Mouse (Mus musculus) monocyte, adult 5-6 weeks (primary cell): ENCODE measurements at regions not wholly inside any gene's neighbourhood (a gene's known extent, or its start where the extent isn't known, plus 50 kb on each side); places are given as distances from the start of the nearest gene placed in this dataset.

Source experiments
- ATAC-seq: fragments of 153-309, 156-312 bp; replicated peaks from 2 replicates; pipeline ENCODE4 v1.8.0; 2017; ENCODE audit warnings: mild to moderate bottlenecking; ENCODE audit not compliant: low TSS enrichment, insufficient number of reproducible peaks, severe bottlenecking, poor library complexity, low FRiP score

DNA sequence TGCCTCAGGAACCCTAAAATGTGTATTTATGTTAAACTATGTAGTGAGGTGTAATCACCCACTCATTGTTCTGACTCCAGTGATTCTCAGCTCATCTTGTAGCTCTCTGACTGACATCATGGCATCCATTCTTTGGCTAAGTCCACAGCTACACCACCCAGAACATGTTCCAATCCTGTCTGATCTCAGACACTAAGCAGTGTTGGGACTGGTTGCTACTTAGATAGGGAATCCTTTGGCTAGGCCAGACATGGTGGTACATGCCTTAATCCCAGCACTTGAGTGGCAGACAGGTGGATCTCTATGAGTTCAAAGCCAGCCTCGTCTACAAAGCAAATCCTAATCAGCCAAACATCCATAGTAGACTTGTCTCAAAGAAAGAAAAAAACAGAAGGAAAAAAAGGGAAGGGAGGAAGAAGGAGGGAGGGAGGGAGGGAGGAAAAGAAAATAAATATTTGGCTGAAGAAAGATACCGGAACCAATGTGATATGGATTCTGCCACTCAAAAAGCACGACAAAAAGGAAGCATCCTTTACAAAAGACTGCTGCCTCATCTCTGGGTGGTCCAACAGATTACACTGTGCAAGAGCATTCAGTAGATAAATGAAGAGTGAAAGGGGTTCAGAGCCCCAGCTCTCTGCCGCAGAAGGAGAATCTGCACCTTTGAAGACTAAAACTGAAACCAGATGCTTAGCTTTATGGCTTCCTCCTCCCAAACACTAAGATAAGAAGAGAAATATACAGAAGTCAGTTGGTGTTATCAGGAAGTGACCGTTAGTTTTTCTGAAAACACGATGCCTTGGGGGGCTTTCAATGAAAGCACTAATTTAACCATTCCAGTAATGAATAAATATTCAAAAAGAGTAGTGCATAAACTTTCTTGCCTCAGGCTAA lies 51.5 kb upstream of the Med13 start:
- no peak for ATAC-seq

DNA sequence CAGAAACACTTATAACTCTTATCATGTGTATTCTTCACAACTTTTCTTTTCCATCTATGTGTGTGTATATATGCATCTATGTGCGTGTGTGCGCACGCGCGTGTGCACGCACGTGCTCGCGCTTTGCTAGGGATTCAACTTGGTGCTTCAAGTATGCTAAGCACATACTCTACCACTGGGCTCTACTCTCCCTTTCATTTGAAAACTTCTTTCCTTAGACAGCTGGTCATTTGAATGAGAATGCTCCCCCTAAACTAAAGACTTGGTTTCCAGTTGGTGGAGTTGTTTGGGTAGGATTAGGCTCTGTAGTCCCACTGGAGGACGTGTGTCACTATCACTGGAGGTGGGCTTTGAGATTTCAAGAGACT lies 52.2 kb upstream of the Med13 start:
- no peak for ATAC-seq

- ATAC-seq: 0 out of 2 replicates have a peak, but pooled peaks have one; percentile 40
Observed at GRCm38 (mm10) chr11:86410521-86410920, 53.1 kb upstream of the Med13 start.

GRCm38 (mm10) chr11:86412772-86413390 lies 55.5 kb upstream of the Med13 start:
- ATAC-seq: no peak

DNA sequence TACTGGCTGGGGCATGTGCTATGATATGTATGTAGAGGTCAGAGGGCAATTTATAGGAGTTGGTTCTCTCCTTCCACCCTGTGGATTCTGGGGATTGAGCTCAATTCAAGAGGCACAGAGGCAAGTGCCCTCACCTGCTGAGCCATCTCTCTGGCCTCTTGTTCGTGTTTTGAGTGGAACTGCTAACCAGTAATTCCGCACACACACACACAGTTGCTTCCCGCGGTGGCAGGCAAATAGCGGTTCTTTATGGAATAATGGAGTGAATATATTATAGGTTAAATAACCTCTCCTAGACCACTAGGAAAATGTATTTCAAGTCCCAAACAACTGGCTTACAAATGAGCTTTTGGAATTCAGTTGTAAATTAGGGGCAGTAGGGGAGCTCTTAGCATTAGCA lies 59.1 kb upstream of the Med13 start:
- ATAC-seq: no peak

GRCm38 (mm10) chr11:86417164-86417563 lies 59.8 kb upstream of the Med13 start:
- no peak for ATAC-seq

- ATAC-seq: no peak
Observed at GRCm38 (mm10) chr11:86419810-86420483, 62.5 kb upstream of the Med13 start.

DNA sequence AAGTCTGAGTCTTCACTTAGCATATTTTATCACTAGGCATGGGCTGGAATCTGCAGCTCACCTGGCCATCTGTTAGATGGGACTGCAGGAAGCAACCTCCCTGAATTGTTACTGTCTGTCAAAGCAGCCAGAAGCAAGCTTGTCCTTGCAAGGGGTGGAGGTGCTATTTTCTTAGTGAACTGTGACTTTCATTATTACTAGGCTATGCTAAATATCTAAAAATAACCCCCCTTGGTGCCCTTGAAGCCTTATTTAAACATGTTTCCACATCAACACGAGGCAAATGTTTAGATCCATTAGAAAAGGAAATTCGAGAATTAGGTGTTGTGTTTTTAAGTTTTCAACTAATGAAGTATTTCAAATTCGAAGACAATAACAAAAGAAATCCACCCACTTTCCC lies 55.5 kb upstream of the Rnft1 start:
- ATAC-seq: no peak

- no peak for ATAC-seq
Observed at GRCm38 (mm10) chr11:86430287-86430686, 54.2 kb upstream of the Rnft1 start.

DNA sequence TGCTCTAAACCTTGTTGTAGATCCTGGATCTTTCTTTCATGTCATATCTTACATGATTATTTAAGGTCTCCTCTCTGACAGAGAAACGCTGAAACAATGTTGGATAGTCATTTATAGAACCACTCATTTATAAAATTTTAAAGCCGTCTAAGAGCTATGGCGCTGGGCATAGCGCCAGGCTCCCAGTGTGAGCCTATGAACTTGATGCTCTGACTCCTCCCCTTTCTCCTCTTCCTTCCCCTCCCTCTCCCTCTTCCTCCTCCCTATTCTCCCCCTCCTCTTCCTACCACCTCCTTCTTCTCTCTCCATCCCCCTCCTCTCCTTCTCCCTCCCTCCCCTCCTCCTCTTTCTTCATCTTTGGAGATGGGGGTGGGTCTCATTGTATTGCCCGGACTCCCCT lies 52.9 kb upstream of the Rnft1 start:
- ATAC-seq: no peak

GRCm38 (mm10) chr11:86434106-86434505 lies 50.4 kb upstream of the Rnft1 start:
- no peak for ATAC-seq
